Comparison of ENCODE assay signal across 10 mouse cellular contexts in genomic region chr8:83624739-83625138, GRCm38 (mm10). TPM values are rescaled to one million over a fixed set of nuclear protein-coding genes. Genes with fewer than 3 reads are reported as not detected.
DNase-seq lines count a peak whose midpoint lies in the region; ATAC-seq and TF ChIP-seq lines count a peak whose summit lies in the region.
"Had no signal": no experiment of that assay in that cellular context is flagged by ENCODE, and none has a peak within 500 bp of the region (broad histone marks: within the 10 kb centered on the region; RNA-seq: fewer than 3 reads in every experiment).

No protein-coding gene starts in this region.

- no peaks in the 10 kb centered on the region for H3K4me1 ChIP-seq in forebrain, embryonic 11.5 days (replicated peaks; ENCODE audit: control insufficient read depth, insufficient read depth, low read length)
- peaks cover 4% of the 10 kb centered on the region; the same call in 1 of the 2 replicates for H3K4me1 ChIP-seq in forebrain, embryonic 15.5 days
- no peaks in the 10 kb centered on the region for H3K4me1 ChIP-seq in stomach, postnatal 0 days (replicated peaks; ENCODE audit: control insufficient read depth, insufficient read depth)

- no peaks in the 10 kb centered on the region for H3K9me3 ChIP-seq in forebrain, embryonic 11.5 days (ENCODE audit: control insufficient read depth, low read length)
- H3K9me3 ChIP-seq in forebrain, embryonic 15.5 days = no peaks in the 10 kb centered on the region
- no peaks in the 10 kb centered on the region for H3K9me3 ChIP-seq in stomach, postnatal 0 days (ENCODE audit: control insufficient read depth, low read length)
- H3K9me3 ChIP-seq: G1E had no signal

- no peak overlapping the region for H3K4me2 ChIP-seq in forebrain, embryonic 11.5 days (ENCODE audit: low read depth, low read length, severe bottlenecking)
- no peak overlapping the region for H3K4me2 ChIP-seq in forebrain, embryonic 15.5 days (replicated peaks)
- no peak overlapping the region for H3K4me2 ChIP-seq in stomach, postnatal 0 days (replicated peaks; ENCODE audit: low read depth)

- TF ChIP-seq CTCF in stomach, postnatal 0 days (IDR thresholded peaks at IDR 0.05; ENCODE audit: low read depth) = peak; percentile 82

- ATAC-seq in forebrain, embryonic 11.5 days (replicated peaks; ENCODE audit: low FRiP score) = no peak
- ATAC-seq in forebrain, embryonic 15.5 days (replicated peaks) = no peak
- ATAC-seq in stomach, postnatal 0 days (ENCODE audit: low FRiP score, low TSS enrichment) = no peak
- no peak for ATAC-seq in megakaryocyte-erythroid progenitor cell, adult 5-6 weeks (replicated peaks; ENCODE audit: low FRiP score, low TSS enrichment, poor library complexity, severe bottlenecking)

- WGBS in forebrain, embryonic 11.5 days = 34% methylated on average over 3 of the region's 3 CpGs
- 56% methylated on average over 3 of the region's 3 CpGs for WGBS in forebrain, embryonic 15.5 days
- WGBS in stomach, postnatal 0 days = 34% methylated on average over 3 of the region's 3 CpGs

- peak; percentile 56 for DNase-seq in forebrain, embryonic 11.5 days (ENCODE audit: low spot score)
- DNase-seq in retina, postnatal 1 day = peak; percentile 54
- no peak for DNase-seq in retina, embryonic 14.5 days (ENCODE audit: low spot score)
- DNase-seq in kidney, postnatal 14 days = peak; percentile 57
- DNase-seq in stomach, postnatal 0 days (ENCODE audit: low spot score) = peak; percentile 47
- no peak for DNase-seq in ovary, postnatal 10 days (ENCODE audit: low spot score)

- H3K27me3 ChIP-seq in forebrain, embryonic 11.5 days (ENCODE audit: control insufficient read depth, insufficient read depth, low read length) = no peaks in the 10 kb centered on the region
- H3K27me3 ChIP-seq in forebrain, embryonic 15.5 days = no peaks in the 10 kb centered on the region
- H3K27me3 ChIP-seq in stomach, postnatal 0 days (ENCODE audit: control insufficient read depth, insufficient read depth, low read length) = no peaks in the 10 kb centered on the region

- no peak for TF ChIP-seq EP300 in stomach, postnatal 0 days (optimal IDR thresholded peaks at IDR 0.05)

- H3K27ac ChIP-seq in forebrain, embryonic 11.5 days (ENCODE audit: low read depth, low read length) = no peak overlapping the region
- no peak overlapping the region for H3K27ac ChIP-seq in forebrain, embryonic 15.5 days (replicated peaks)
- H3K27ac ChIP-seq in stomach, postnatal 0 days (replicated peaks) = no peak overlapping the region

- H3K4me3 ChIP-seq in forebrain, embryonic 11.5 days (ENCODE audit: low read depth, low read length) = no peak overlapping the region
- no peak overlapping the region for H3K4me3 ChIP-seq in forebrain, embryonic 15.5 days
- H3K4me3 ChIP-seq in stomach, postnatal 0 days (ENCODE audit: low read depth, low read length) = no peak overlapping the region
- H3K4me3 ChIP-seq: erythroblast, embryonic 14.5 days had no signal

- no peak overlapping the region for H3K9ac ChIP-seq in forebrain, embryonic 11.5 days (ENCODE audit: low read length)
- no peak overlapping the region for H3K9ac ChIP-seq in forebrain, embryonic 15.5 days (replicated peaks)
- no peak overlapping the region for H3K9ac ChIP-seq in stomach, postnatal 0 days (ENCODE audit: low read length)

- no peaks in the 10 kb centered on the region for H3K36me3 ChIP-seq in forebrain, embryonic 11.5 days (ENCODE audit: control insufficient read depth, insufficient read depth, low read length)
- H3K36me3 ChIP-seq in forebrain, embryonic 15.5 days = no peaks in the 10 kb centered on the region
- no peaks in the 10 kb centered on the region for H3K36me3 ChIP-seq in stomach, postnatal 0 days (ENCODE audit: control insufficient read depth, insufficient read depth, low read length)
- H3K36me3 ChIP-seq: G1E had no signal

RNA-seq across cellular contexts. Expression of gene Dnajb1, which starts 16.7 kb away (rescaled TPM):
- 73.8 and 78.5 TPM in 2 replicates for polyA plus RNA-seq in forebrain, embryonic 11.5 days (2014; fragmentation: Nextera tagmentation; extraction: Ambion mirVana)
- 59.8 and 63.0 TPM in 2 replicates for polyA plus RNA-seq in forebrain, embryonic 15.5 days (2015; fragmentation: Nextera tagmentation; extraction: Ambion mirVana)
- 36.9 and 39.9 TPM in 2 replicates for polyA plus RNA-seq in stomach, postnatal 0 days (2015; fragmentation: Nextera tagmentation; extraction: Ambion mirVana)
- total RNA-seq in megakaryocyte-erythroid progenitor cell, adult 5-6 weeks (2014; fragmentation: Nextera tagmentation) = 49.7 and 52.6 TPM in 2 replicates
- 50.2 and 63.1 TPM in 2 replicates for total RNA-seq in megakaryocyte-erythroid progenitor cell, adult 5-6 weeks (2017)

RNA-seq across cellular contexts. Expression of gene Tecr, which starts 17.0 kb away (rescaled TPM):
- 550 and 611 TPM in 2 replicates for polyA plus RNA-seq in forebrain, embryonic 11.5 days (2014; fragmentation: Nextera tagmentation; extraction: Ambion mirVana)
- polyA plus RNA-seq in forebrain, embryonic 15.5 days (2015; fragmentation: Nextera tagmentation; extraction: Ambion mirVana) = 683 and 712 TPM in 2 replicates
- 413 and 424 TPM in 2 replicates for polyA plus RNA-seq in stomach, postnatal 0 days (2015; fragmentation: Nextera tagmentation; extraction: Ambion mirVana)
- total RNA-seq in megakaryocyte-erythroid progenitor cell, adult 5-6 weeks (2014; fragmentation: Nextera tagmentation) = 304 and 466 TPM in 2 replicates
- total RNA-seq in megakaryocyte-erythroid progenitor cell, adult 5-6 weeks (2017) = 230 and 318 TPM in 2 replicates

RNA-seq across cellular contexts. Expression of gene Gipc1, which starts 27.7 kb away (rescaled TPM):
- polyA plus RNA-seq in forebrain, embryonic 11.5 days (2014; fragmentation: Nextera tagmentation; extraction: Ambion mirVana) = 217 and 231 TPM in 2 replicates
- 161 and 168 TPM in 2 replicates for polyA plus RNA-seq in forebrain, embryonic 15.5 days (2015; fragmentation: Nextera tagmentation; extraction: Ambion mirVana)
- 171 and 183 TPM in 2 replicates for polyA plus RNA-seq in stomach, postnatal 0 days (2015; fragmentation: Nextera tagmentation; extraction: Ambion mirVana)
- 15.6 and 31.4 TPM in 2 replicates for total RNA-seq in megakaryocyte-erythroid progenitor cell, adult 5-6 weeks (2014; fragmentation: Nextera tagmentation)
- total RNA-seq in megakaryocyte-erythroid progenitor cell, adult 5-6 weeks (2017) = 6.5 and 6.9 TPM in 2 replicates

RNA-seq across cellular contexts. Expression of gene Ptger1, which starts 41.7 kb away (rescaled TPM):
- polyA plus RNA-seq in forebrain, embryonic 11.5 days (2014; fragmentation: Nextera tagmentation; extraction: Ambion mirVana) = 0.47 and 0.60 TPM in 2 replicates
- polyA plus RNA-seq in forebrain, embryonic 15.5 days (2015; fragmentation: Nextera tagmentation; extraction: Ambion mirVana) = 0.82 and 1.2 TPM in 2 replicates
- 5.6 and 5.9 TPM in 2 replicates for polyA plus RNA-seq in stomach, postnatal 0 days (2015; fragmentation: Nextera tagmentation; extraction: Ambion mirVana)
- not detected in 2 replicates for total RNA-seq in megakaryocyte-erythroid progenitor cell, adult 5-6 weeks (2014; fragmentation: Nextera tagmentation)
- 0.65 and 1.1 TPM in 2 replicates for total RNA-seq in megakaryocyte-erythroid progenitor cell, adult 5-6 weeks (2017)

RNA-seq across cellular contexts. Expression of gene Ndufb7, which starts 58.3 kb away (rescaled TPM):
- polyA plus RNA-seq in forebrain, embryonic 11.5 days (2014; fragmentation: Nextera tagmentation; extraction: Ambion mirVana) = 333 and 339 TPM in 2 replicates
- polyA plus RNA-seq in forebrain, embryonic 15.5 days (2015; fragmentation: Nextera tagmentation; extraction: Ambion mirVana) = 327 and 356 TPM in 2 replicates
- 327 and 344 TPM in 2 replicates for polyA plus RNA-seq in stomach, postnatal 0 days (2015; fragmentation: Nextera tagmentation; extraction: Ambion mirVana)
- 199 and 204 TPM in 2 replicates for total RNA-seq in megakaryocyte-erythroid progenitor cell, adult 5-6 weeks (2014; fragmentation: Nextera tagmentation)
- total RNA-seq in megakaryocyte-erythroid progenitor cell, adult 5-6 weeks (2017) = 173 and 183 TPM in 2 replicates

Comparison
In these comparisons a context has a peak if more than half of its experiments do, and no peak if none do; other contexts are left out.
1. DNase-seq: peak in forebrain, embryonic 11.5 days (single experiment), retina, postnatal 1 day (single experiment), kidney, postnatal 14 days (single experiment) and stomach, postnatal 0 days (single experiment); none in retina, embryonic 14.5 days (single experiment) and ovary, postnatal 10 days (single experiment).